Mouse (Mus musculus) kidney, adult 11 months (tissue): ENCODE measurements around the gene Acyp2.

Experiments
- DNase-seq: peaks from one replicate; pipeline ENCODE4 v3.0.0; 2022

The Acyp2 gene

GRCm38 (mm10) chr11:30578931-30579330 is 70.5 kb downstream of the Acyp2 start:
- DNase-seq: no peak

GRCm38 (mm10) chr11:30572790-30573395 is 76.5 kb downstream of the Acyp2 start:
- DNase-seq: no peak

- DNase-seq: no peak
Observed at GRCm38 (mm10) chr11:30570568-30570967, 78.8 kb downstream of the Acyp2 start.

GRCm38 (mm10) chr11:30560215-30560614 is 89.2 kb downstream of the Acyp2 start:
- DNase-seq: no peak

- DNase-seq: no peak
Observed at GRCm38 (mm10) chr11:30553408-30553807, 96.0 kb downstream of the Acyp2 start.

GRCm38 (mm10) chr11:30517133-30517532 is 132.3 kb downstream of the Acyp2 start:
- DNase-seq: no peak

- no peak for DNase-seq
Observed at GRCm38 (mm10) chr11:30508178-30508577, 141.2 kb downstream of the Acyp2 start.

GRCm38 (mm10) chr11:30498738-30499355 is 150.5 kb downstream of the Acyp2 start:
- no peak for DNase-seq

- no peak for DNase-seq
Observed at GRCm38 (mm10) chr11:30497151-30497550, 152.2 kb downstream of the Acyp2 start.

- no peak for DNase-seq
Observed at GRCm38 (mm10) chr11:30491515-30492260, 157.7 kb downstream of the Acyp2 start.

GRCm38 (mm10) chr11:30488183-30488582 is 161.2 kb downstream of the Acyp2 start:
- DNase-seq: no peak

- no peak for DNase-seq
Observed at GRCm38 (mm10) chr11:30483286-30483685, 166.1 kb downstream of the Acyp2 start.

GRCm38 (mm10) chr11:30471751-30472593 is 177.4 kb downstream of the Acyp2 start, which contains the start of gene 4930505A04Rik:
4930505A04Rik (minus strand) TSS chr11:30471827.
- peak; percentile 82 for DNase-seq

GRCm38 (mm10) chr11:30471187-30471586 is 178.2 kb downstream of the Acyp2 start:
- no peak for DNase-seq
